Mouse (Mus musculus): ENCODE measurements at regions not wholly inside any gene's neighbourhood (a gene's known extent, or its start where the extent isn't known, plus 50 kb on each side); places are given as distances from the start of the nearest gene placed in this dataset.

DNA sequence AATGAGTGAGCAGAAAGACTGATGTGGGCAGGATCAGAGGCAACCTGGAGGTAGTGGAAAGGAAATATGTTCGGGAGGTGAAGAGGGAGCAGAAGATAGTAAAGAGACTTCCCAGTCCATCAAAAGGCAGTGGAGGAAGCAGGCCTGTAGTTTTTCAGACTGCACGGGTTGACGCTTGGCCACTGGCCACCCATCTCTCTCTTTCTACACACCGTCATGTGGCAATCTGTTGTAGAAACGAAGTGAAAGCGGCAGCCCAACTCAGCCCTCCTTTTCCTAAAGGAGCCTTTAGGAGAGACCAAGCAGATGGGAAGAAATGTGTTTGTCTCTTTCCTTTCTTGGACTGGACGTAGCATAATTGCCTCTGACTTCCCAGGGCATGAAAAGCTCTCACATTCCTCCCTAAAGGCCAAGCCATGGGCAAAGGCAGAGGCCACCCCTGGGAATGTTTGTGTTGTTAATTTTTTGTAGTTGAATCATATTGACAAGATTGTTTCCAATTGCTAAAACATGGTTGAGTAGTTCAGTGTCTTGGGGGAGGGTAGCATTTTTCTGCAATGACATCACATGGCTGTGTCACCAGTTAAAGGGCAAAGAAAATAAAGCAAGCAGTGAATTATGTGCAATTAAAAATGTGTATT, 150.7 kb upstream of the Foxa2 start:
- no peak for TF ChIP-seq CTCF (IDR thresholded peaks at IDR 0.05; ENCODE audit: low read depth)
- DNase-seq (ENCODE audit: low spot score): peak; percentile 33
- H3K4me3 ChIP-seq (replicated peaks; ENCODE audit: low read depth, low read length): no peak overlapping the region

DNA sequence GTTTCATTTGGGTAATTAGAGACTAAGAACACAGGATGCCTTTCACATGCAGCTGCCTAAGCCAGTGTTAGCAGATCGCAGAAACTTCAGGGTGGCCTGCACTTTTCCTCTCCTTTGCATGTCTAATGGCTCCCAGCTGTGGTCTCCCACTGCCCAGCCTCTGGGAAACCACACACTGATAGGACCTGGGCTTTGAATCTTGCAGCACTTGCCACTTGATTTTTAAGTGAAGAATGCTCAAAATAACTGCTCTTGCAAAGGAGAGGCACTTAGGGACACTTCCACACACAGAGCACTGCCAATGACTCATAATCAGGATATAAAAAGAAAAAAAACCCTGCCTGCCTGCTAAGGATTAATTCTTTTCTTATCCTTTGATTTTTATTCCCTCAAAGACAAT, 159.9 kb upstream of the Foxa2 start:
- 18% methylated on average over 1 of the region's 1 CpGs for WGBS
- no peaks in the 10 kb centered on the region for H3K4me1 ChIP-seq (replicated peaks; ENCODE audit: insufficient read depth, low read length)
- H3K27me3 ChIP-seq (ENCODE audit: insufficient read depth, low read length): no peaks in the 10 kb centered on the region
- peak; percentile 12 for DNase-seq (ENCODE audit: low spot score)
- no peak overlapping the region for H3K4me2 ChIP-seq (ENCODE audit: low read length)
- ATAC-seq (replicated peaks; ENCODE audit: low FRiP score, low read depth): no peak
- TF ChIP-seq CTCF (IDR thresholded peaks at IDR 0.05; ENCODE audit: low read depth): no peak
- H3K36me3 ChIP-seq (ENCODE audit: insufficient read depth, low read length): no peaks in the 10 kb centered on the region
- no peaks in the 10 kb centered on the region for H3K9me3 ChIP-seq (replicated peaks; ENCODE audit: low read length)
- no peak overlapping the region for H3K27ac ChIP-seq
- H3K9ac ChIP-seq (ENCODE audit: low read depth, low read length): no peak overlapping the region
- H3K4me3 ChIP-seq (replicated peaks; ENCODE audit: low read depth, low read length): no peak overlapping the region

More for the DNA sequence above, 150.7 kb upstream of the Foxa2 start:
- Histone ChIP-seq H3K9ac (ENCODE audit: low read depth, low read length) (no peak overlapping the region), H3K4me1 (replicated peaks; ENCODE audit: insufficient read depth, low read length) (no peaks in the 10 kb centered on the region), H3K36me3 (ENCODE audit: insufficient read depth, low read length) (no peaks in the 10 kb centered on the region), H3K27ac (no peak overlapping the region), H3K4me2 (ENCODE audit: low read length) (no peak overlapping the region), H3K27me3 (ENCODE audit: insufficient read depth, low read length) (no peaks in the 10 kb centered on the region), H3K9me3 (replicated peaks; ENCODE audit: low read length) (no peaks in the 10 kb centered on the region)
- no peak for ATAC-seq (replicated peaks; ENCODE audit: low FRiP score, low read depth)
- WGBS: 68% methylated on average over 7 of the region's 7 CpGs

DNA sequence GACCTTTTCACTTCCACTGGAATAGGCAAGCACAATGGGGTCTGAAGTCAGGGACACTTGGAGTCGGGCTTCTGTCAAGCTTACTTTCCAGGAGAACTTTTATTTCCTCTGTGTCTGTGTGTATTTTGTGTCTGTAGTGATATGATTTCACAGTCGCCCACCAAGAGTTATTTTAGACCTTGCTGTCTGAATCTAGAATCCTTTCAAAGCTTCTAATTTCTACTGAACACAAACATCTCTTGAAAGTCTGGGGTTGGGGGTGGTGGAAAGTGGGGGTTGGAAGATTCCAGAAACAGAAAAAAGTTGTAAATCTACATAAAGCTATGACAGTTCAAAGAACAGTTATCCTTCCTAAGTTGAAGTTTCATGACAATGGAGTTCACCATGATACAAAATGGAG, 164.0 kb upstream of the Foxa2 start:
- H3K4me2 ChIP-seq (ENCODE audit: low read length): no peak overlapping the region
- no peaks in the 10 kb centered on the region for H3K4me1 ChIP-seq (replicated peaks; ENCODE audit: insufficient read depth, low read length)
- ATAC-seq (replicated peaks; ENCODE audit: low FRiP score, low read depth) (no peak), DNase-seq (ENCODE audit: low spot score) (no peak)
- no peaks in the 10 kb centered on the region for H3K9me3 ChIP-seq (replicated peaks; ENCODE audit: low read length)
- no peak for TF ChIP-seq CTCF (IDR thresholded peaks at IDR 0.05; ENCODE audit: low read depth)
- no peak overlapping the region for H3K9ac ChIP-seq (ENCODE audit: low read depth, low read length)
- no peaks in the 10 kb centered on the region for H3K27me3 ChIP-seq (ENCODE audit: insufficient read depth, low read length)
- H3K36me3 ChIP-seq (ENCODE audit: insufficient read depth, low read length): no peaks in the 10 kb centered on the region
- 75% methylated on average over 2 of the region's 2 CpGs for WGBS
- H3K27ac ChIP-seq: no peak overlapping the region
- no peak overlapping the region for H3K4me3 ChIP-seq (replicated peaks; ENCODE audit: low read depth, low read length)

DNA sequence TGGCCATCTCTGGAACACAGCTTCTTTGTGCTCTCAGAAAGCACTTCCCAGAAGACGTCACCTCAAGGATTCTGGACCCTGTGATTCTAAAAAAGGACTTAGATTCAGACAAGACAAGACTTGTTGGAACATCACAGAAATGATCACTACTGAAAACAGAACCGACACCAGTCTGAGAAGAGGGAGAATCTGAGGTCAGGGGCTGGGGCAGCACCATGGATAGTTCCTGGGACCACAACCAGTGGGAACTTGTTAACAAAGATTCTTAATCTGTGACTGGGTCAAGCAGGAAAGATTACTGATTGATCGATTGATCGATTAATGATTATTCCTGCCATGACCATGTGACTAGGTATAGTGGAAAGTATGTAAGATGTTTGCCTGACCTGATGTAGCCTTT, 170.4 kb upstream of the Foxa2 start:
- no peak for TF ChIP-seq CTCF (IDR thresholded peaks at IDR 0.05; ENCODE audit: low read depth)
- Histone ChIP-seq H3K4me3 (replicated peaks; ENCODE audit: low read depth, low read length) (no peak overlapping the region), H3K4me1 (replicated peaks; ENCODE audit: insufficient read depth, low read length) (no peaks in the 10 kb centered on the region), H3K9me3 (replicated peaks; ENCODE audit: low read length) (no peaks in the 10 kb centered on the region), H3K27me3 (ENCODE audit: insufficient read depth, low read length) (no peaks in the 10 kb centered on the region), H3K36me3 (ENCODE audit: insufficient read depth, low read length) (no peaks in the 10 kb centered on the region), H3K9ac (ENCODE audit: low read depth, low read length) (no peak overlapping the region), H3K27ac (no peak overlapping the region), H3K4me2 (ENCODE audit: low read length) (no peak overlapping the region)
- ATAC-seq (replicated peaks; ENCODE audit: low FRiP score, low read depth): no peak
- peak; percentile 19 for DNase-seq (ENCODE audit: low spot score)
- WGBS: 84% methylated on average over 4 of the region's 4 CpGs

DNA sequence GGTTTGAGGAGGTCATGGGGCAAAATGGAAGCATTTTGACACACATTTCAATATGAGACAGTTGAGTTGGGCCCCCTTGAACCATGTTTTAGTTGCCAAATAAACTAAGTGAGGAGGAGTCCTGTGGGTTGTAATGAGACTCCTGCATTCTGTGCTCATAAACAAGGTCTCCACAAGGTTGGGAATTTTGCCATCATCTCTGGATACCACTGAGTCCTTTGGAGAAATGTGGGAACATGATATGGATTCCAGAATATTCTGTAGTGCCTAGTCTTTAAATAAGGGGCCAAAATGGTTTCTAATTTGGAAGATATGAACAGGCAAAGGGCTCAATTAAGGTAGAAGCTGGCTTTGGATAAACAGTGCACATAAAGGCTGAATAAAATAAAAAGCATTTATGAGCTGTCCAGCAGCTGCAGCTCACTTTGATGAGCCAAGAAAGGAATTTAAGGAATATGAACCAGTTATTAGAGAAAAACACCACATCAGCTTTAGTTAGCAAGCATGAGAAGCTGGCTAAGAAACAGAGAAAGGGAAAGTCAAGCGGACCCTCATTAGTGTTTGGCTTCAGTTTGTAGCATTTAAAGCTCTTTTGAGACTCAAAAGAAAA, 161.3 kb upstream of the Sstr4 start:
- Histone ChIP-seq H3K27me3 (ENCODE audit: insufficient read depth, low read length) (no peaks in the 10 kb centered on the region), H3K4me3 (replicated peaks; ENCODE audit: low read depth, low read length) (no peak overlapping the region), H3K36me3 (ENCODE audit: insufficient read depth, low read length) (no peaks in the 10 kb centered on the region), H3K9ac (ENCODE audit: low read depth, low read length) (no peak overlapping the region), H3K4me2 (ENCODE audit: low read length) (no peak overlapping the region), H3K9me3 (replicated peaks; ENCODE audit: low read length) (no peaks in the 10 kb centered on the region), H3K4me1 (replicated peaks; ENCODE audit: insufficient read depth, low read length) (no peaks in the 10 kb centered on the region), H3K27ac (no peak overlapping the region)
- no peak for ATAC-seq (replicated peaks; ENCODE audit: low FRiP score, low read depth)
- peak; percentile 10 for DNase-seq (ENCODE audit: low spot score)
- WGBS: 64% methylated on average over 1 of the region's 1 CpGs
- no peak for TF ChIP-seq CTCF (IDR thresholded peaks at IDR 0.05; ENCODE audit: low read depth)

DNA sequence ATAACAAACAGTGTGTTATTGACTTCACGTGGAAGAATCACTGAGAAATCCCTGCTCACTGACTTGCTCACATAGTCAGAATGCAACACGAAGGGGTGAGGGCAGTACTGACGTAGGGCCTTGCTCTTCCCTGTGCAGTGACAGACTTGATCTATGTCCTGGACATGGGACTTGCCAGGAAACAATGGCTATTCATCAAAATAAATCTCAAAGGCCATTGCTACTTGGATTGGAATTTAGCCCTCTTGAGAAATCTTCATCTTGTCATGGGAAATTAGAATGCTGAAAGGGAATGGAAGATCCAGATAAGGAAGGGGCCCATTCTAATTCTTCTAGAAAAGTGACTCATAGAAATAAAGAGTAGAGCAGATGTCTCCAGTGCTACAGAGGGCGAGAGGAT, 158.0 kb upstream of the Sstr4 start:
- Histone ChIP-seq H3K9me3 (replicated peaks; ENCODE audit: low read length) (no peaks in the 10 kb centered on the region), H3K36me3 (ENCODE audit: insufficient read depth, low read length) (no peaks in the 10 kb centered on the region), H3K27me3 (ENCODE audit: insufficient read depth, low read length) (no peaks in the 10 kb centered on the region), H3K27ac (no peak overlapping the region), H3K9ac (ENCODE audit: low read depth, low read length) (no peak overlapping the region), H3K4me2 (ENCODE audit: low read length) (no peak overlapping the region), H3K4me1 (replicated peaks; ENCODE audit: insufficient read depth, low read length) (no peaks in the 10 kb centered on the region), H3K4me3 (replicated peaks; ENCODE audit: low read depth, low read length) (no peak overlapping the region)
- DNase-seq (ENCODE audit: low spot score) (peak; percentile 9), ATAC-seq (replicated peaks; ENCODE audit: low FRiP score, low read depth) (no peak)
- 73% methylated on average over 4 of the region's 4 CpGs for WGBS
- TF ChIP-seq CTCF (IDR thresholded peaks at IDR 0.05; ENCODE audit: low read depth): no peak

All from kidney, postnatal 0 days (tissue).